Mouse (Mus musculus): ENCODE results near the gene Flot1. TPM values are rescaled to one million over a fixed set of nuclear protein-coding genes. Genes with fewer than 3 reads are reported as not detected.
A peak's percentile ranks its signal among the peaks of the same experiment; 100 is the strongest.

Gene Flot1
- polyA plus RNA-seq, 1 experiment from 2014 or later = 50.0 TPM

- Histone ChIP-seq H3K27ac (ENCODE audit: low read depth, low read length) (no peak overlapping the region), H3K9me3 (ENCODE audit: control insufficient read depth, low read length) (no peaks in the 10 kb centered on the region), H3K36me3 (ENCODE audit: control insufficient read depth, insufficient read depth, low read length) (no peaks in the 10 kb centered on the region), H3K27me3 (ENCODE audit: control insufficient read depth, insufficient read depth, low read length) (peaks cover 7% of the 10 kb centered on the region; the same call in 1 of the 2 replicates), H3K4me2 (replicated peaks; ENCODE audit: low read depth, low read length) (no peak overlapping the region), H3K9ac (ENCODE audit: low read depth, low read length) (no peak overlapping the region), H3K4me3 (ENCODE audit: low read depth, low read length) (no peak overlapping the region), H3K4me1 (replicated peaks; ENCODE audit: control insufficient read depth, insufficient read depth, low read length) (0 out of 2 replicates have a peak, but pooled peaks cover 7% of the 10 kb centered on the region)
- WGBS = 95% methylated on average over 13 of the region's 13 CpGs
- no peak for DNase-seq (ENCODE audit: low spot score)
- no peak for ATAC-seq (ENCODE audit: low FRiP score)
These were observed 2.2 kb downstream of the Flot1 start for GRCm38 (mm10) chr17:35825109-35825850.

DNA sequence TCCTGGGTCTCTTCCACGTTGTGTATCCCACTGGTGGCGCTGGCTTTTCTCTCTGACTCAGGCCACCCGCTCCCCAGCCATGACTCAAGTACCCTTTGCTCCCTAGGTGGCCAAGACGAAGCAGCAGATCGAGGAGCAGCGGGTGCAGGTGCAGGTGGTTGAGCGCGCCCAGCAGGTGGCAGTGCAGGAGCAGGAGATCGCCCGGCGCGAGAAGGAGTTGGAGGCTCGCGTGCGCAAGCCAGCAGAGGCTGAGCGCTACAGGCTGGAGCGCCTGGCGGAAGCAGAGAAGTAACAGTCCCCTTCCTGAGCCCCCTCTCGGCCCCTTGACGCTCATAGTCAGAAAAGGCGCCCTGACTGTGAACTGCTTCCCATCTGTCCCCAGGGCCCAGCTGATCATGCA is 6.7 kb downstream of the Flot1 start:
- H3K4me1 ChIP-seq (replicated peaks; ENCODE audit: control insufficient read depth, insufficient read depth, low read length) = peaks cover 5% of the 10 kb centered on the region
- H3K27ac ChIP-seq (ENCODE audit: low read depth, low read length) = no peak overlapping the region
- DNase-seq (ENCODE audit: low spot score) (peak; percentile 84), ATAC-seq (ENCODE audit: low FRiP score) (peak; percentile 57; the same call in 1 of the 2 replicates)
- no peaks in the 10 kb centered on the region for H3K9me3 ChIP-seq (ENCODE audit: control insufficient read depth, low read length)
- H3K27me3 ChIP-seq (ENCODE audit: control insufficient read depth, insufficient read depth, low read length) = no peaks in the 10 kb centered on the region
- no peak overlapping the region for H3K9ac ChIP-seq (ENCODE audit: low read depth, low read length)
- H3K36me3 ChIP-seq (ENCODE audit: control insufficient read depth, insufficient read depth, low read length) = peaks cover 12% of the 10 kb centered on the region
- H3K4me3 ChIP-seq (ENCODE audit: low read depth, low read length) = no peak overlapping the region
- no peak overlapping the region; the same call in 1 of the 2 replicates for H3K4me2 ChIP-seq (replicated peaks; ENCODE audit: low read depth, low read length)
- 4% methylated on average over 21 of the region's 21 CpGs for whole genome bisulfite sequencing

DNA sequence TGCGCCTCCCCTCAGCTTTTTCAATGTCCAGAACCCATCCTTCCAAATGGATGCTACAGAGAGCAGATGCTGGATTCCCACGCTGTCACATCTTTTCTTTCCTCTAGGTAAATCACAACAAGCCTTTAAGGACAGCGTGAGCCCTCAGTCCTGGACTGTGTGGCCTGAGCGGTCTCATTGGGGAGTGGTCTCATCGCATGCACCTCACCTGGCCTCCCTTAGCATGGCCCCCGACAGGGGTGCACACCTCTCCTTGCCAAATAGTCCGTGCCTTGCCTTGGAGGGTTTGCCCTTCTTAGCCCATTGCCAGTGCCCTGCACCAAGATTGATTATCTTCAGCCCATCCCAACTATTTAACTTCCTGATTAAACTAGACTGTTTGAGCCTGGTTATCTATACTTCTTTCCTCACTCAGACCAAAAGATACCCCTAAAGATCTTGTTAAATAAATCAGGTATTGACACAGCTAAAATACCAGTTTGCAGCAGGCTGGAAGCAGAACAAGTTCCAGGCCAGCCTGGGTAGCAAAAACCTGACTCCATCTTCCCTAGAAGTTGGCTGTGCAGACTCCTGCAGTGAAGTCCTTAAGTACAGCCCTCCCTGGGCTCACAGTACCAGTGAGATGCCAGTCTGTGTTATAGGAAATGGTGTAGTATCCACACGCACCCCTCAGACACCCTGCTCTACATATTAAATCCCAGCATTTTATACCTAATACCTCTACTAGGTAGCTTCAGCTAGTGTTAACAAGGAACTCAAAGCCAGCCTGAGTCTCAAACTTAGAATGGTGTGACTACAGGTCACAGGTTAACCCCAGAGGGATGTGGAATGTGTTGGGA is 9.6 kb downstream of the Flot1 start:
- ATAC-seq (ENCODE audit: low FRiP score) = no peak
- Histone ChIP-seq H3K4me1 (replicated peaks; ENCODE audit: control insufficient read depth, insufficient read depth, low read length) (peaks cover 17% of the 10 kb centered on the region), H3K9ac (ENCODE audit: low read depth, low read length) (no peak overlapping the region), H3K36me3 (ENCODE audit: control insufficient read depth, insufficient read depth, low read length) (peaks cover 27% of the 10 kb centered on the region), H3K27ac (ENCODE audit: low read depth, low read length) (no peak overlapping the region), H3K4me3 (ENCODE audit: low read depth, low read length) (no peak overlapping the region), H3K27me3 (ENCODE audit: control insufficient read depth, insufficient read depth, low read length) (no peaks in the 10 kb centered on the region), H3K4me2 (replicated peaks; ENCODE audit: low read depth, low read length) (no peak overlapping the region), H3K9me3 (ENCODE audit: control insufficient read depth, low read length) (no peaks in the 10 kb centered on the region)
- 68% methylated on average over 8 of the region's 8 CpGs for WGBS
- no peak for DNase-seq (ENCODE audit: low spot score)

- no peak overlapping the region for H3K27ac ChIP-seq (ENCODE audit: low read depth, low read length)
- H3K4me1 ChIP-seq (replicated peaks; ENCODE audit: control insufficient read depth, insufficient read depth, low read length) = peaks cover 17% of the 10 kb centered on the region
- no peaks in the 10 kb centered on the region for H3K9me3 ChIP-seq (ENCODE audit: control insufficient read depth, low read length)
- H3K9ac ChIP-seq (ENCODE audit: low read depth, low read length) = no peak overlapping the region
- H3K4me3 ChIP-seq (ENCODE audit: low read depth, low read length) = no peak overlapping the region
- peaks cover 27% of the 10 kb centered on the region for H3K36me3 ChIP-seq (ENCODE audit: control insufficient read depth, insufficient read depth, low read length)
- H3K27me3 ChIP-seq (ENCODE audit: control insufficient read depth, insufficient read depth, low read length) = no peaks in the 10 kb centered on the region
- DNase-seq (ENCODE audit: low spot score) (peak; percentile 35), ATAC-seq (ENCODE audit: low FRiP score) (no peak)
- H3K4me2 ChIP-seq (replicated peaks; ENCODE audit: low read depth, low read length) = no peak overlapping the region
- WGBS = 30% methylated on average over 5 of the region's 5 CpGs
These were observed 10.3 kb downstream of the Flot1 start for GRCm38 (mm10) chr17:35833239-35833751.

DNA sequence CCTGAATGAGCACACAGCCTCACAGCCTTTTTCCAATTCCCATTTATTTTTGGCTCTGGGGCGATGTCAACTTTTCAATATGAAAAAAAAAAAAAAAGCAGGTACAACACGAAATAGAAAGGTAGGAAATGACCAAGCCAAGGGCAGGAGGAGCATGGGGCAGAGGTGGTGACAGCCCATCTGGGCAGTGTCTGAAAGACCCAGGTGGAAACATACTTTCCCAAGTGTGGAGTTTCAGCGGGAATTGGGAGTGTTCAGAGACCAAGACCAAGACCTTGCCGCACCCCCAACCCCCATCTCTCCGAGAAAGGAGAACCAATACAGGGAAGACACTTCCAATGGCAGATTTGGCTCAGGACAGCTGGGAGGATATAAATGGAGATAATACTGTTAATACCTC is 10.9 kb downstream of the Flot1 start:
- Histone ChIP-seq H3K36me3 (ENCODE audit: control insufficient read depth, insufficient read depth, low read length) (peaks cover 27% of the 10 kb centered on the region), H3K4me3 (ENCODE audit: low read depth, low read length) (no peak overlapping the region), H3K27me3 (ENCODE audit: control insufficient read depth, insufficient read depth, low read length) (no peaks in the 10 kb centered on the region), H3K4me1 (replicated peaks; ENCODE audit: control insufficient read depth, insufficient read depth, low read length) (peaks cover 17% of the 10 kb centered on the region), H3K9ac (ENCODE audit: low read depth, low read length) (no peak overlapping the region), H3K9me3 (ENCODE audit: control insufficient read depth, low read length) (no peaks in the 10 kb centered on the region), H3K4me2 (replicated peaks; ENCODE audit: low read depth, low read length) (peak overlapping the region; percentile 2; the same call in 1 of the 2 replicates), H3K27ac (ENCODE audit: low read depth, low read length) (no peak overlapping the region)
- WGBS = 60% methylated on average over 5 of the region's 5 CpGs
- no peak for ATAC-seq (ENCODE audit: low FRiP score)
- DNase-seq (ENCODE audit: low spot score) = peak; percentile 28

DNA sequence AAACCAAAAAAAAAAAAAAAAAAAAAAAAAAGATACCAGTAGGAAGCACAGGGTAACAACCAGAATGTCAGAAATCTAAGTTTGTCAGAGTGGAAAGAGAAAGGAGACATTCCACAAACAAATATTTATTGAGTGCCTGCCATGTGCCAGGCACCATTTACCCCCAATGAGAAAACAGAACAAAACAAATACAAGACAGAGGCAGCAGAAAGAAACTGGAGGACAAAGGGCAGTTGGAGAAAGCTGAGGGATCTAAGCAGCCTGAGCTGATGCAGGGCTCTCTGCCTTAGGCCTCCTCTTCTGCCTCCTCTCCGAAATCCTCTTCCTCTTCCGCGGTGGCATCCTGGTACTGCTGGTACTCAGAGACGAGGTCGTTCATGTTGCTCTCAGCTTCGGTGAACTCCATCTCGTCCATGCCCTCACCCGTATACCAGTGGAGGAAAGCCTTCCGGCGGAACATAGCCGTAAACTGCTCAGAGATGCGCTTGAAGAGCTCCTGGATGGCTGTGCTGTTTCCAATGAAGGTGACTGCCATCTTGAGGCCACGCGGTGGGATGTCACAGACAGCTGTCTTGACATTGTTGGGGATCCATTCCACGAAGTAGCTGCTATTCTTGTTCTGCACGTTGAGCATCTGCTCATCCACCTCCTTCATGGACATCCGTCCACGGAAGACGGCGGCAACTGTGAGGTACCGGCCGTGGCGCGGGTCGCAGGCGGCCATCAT is 11.8 kb downstream of the Flot1 start:
- WGBS = 82% methylated on average over 26 of the region's 26 CpGs
- no peak for ATAC-seq (ENCODE audit: low FRiP score)
- H3K9ac ChIP-seq (ENCODE audit: low read depth, low read length) = peak overlapping the region; percentile 97; the same call in 1 of the 2 replicates

GRCm38 (mm10) chr17:35835424-35836140 is 12.6 kb downstream of the Flot1 start:
- 83% methylated on average over 26 of the region's 26 CpGs for WGBS
- Histone ChIP-seq H3K27ac (ENCODE audit: low read depth, low read length) (no peak overlapping the region), H3K9ac (ENCODE audit: low read depth, low read length) (peak overlapping the region; percentile 97; the same call in 1 of the 2 replicates), H3K4me3 (ENCODE audit: low read depth, low read length) (peak overlapping the region; percentile 77), H3K4me1 (replicated peaks; ENCODE audit: control insufficient read depth, insufficient read depth, low read length) (peaks cover 13% of the 10 kb centered on the region), H3K36me3 (ENCODE audit: control insufficient read depth, insufficient read depth, low read length) (peaks cover 27% of the 10 kb centered on the region), H3K9me3 (ENCODE audit: control insufficient read depth, low read length) (no peaks in the 10 kb centered on the region), H3K27me3 (ENCODE audit: control insufficient read depth, insufficient read depth, low read length) (no peaks in the 10 kb centered on the region), H3K4me2 (replicated peaks; ENCODE audit: low read depth, low read length) (peak overlapping the region; percentile 68)
- no peak for DNase-seq (ENCODE audit: low spot score)
- ATAC-seq (ENCODE audit: low FRiP score) = no peak

More for the DNA sequence above, 11.8 kb downstream of the Flot1 start:
- H3K9me3 ChIP-seq (ENCODE audit: control insufficient read depth, low read length) = no peaks in the 10 kb centered on the region
- no peaks in the 10 kb centered on the region for H3K27me3 ChIP-seq (ENCODE audit: control insufficient read depth, insufficient read depth, low read length)
- peak overlapping the region; percentile 68 for H3K4me2 ChIP-seq (replicated peaks; ENCODE audit: low read depth, low read length)
- peak overlapping the region; percentile 77 for H3K4me3 ChIP-seq (ENCODE audit: low read depth, low read length)
- peaks cover 27% of the 10 kb centered on the region for H3K36me3 ChIP-seq (ENCODE audit: control insufficient read depth, insufficient read depth, low read length)
- peaks cover 14% of the 10 kb centered on the region for H3K4me1 ChIP-seq (replicated peaks; ENCODE audit: control insufficient read depth, insufficient read depth, low read length)
- H3K27ac ChIP-seq (ENCODE audit: low read depth, low read length) = 0 out of 2 replicates have a peak overlapping the region, but pooled peaks have one; percentile 27
- DNase-seq (ENCODE audit: low spot score) = peak; percentile 33
